Mouse (Mus musculus): Measurements from ENCODE around the gene Mef2a.

- TF ChIP-seq CTCF (IDR thresholded peaks at IDR 0.05; ENCODE audit: extremely low read depth, insufficient read depth, insufficient read length, insufficient replicate concordance), result no peak
- TF ChIP-seq POLR2A (IDR thresholded peaks at IDR 0.05; ENCODE audit: low read depth, low read length), result no peak
Observed at GRCm38 (mm10) chr7:67418122-67418521, 45.5 kb upstream of the Mef2a start.

Measured in spleen, adult 2 months (tissue).